Mouse (Mus musculus) E14TG2a.4 (cell line): Measurements from ENCODE around the gene Rps27a.

ENCODE experiments used
- CTCF ChIP-seq: conservative IDR thresholded peaks from 2 replicates; pipeline ENCODE4 v1.5.1; 2014; ENCODE audit warnings: low read length
- NANOG ChIP-seq: IDR thresholded peaks from 2 replicates; pipeline ENCODE4 v1.6.1; 2014; ENCODE audit warnings: borderline replicate concordance, low read length, mixed read lengths

DNA sequence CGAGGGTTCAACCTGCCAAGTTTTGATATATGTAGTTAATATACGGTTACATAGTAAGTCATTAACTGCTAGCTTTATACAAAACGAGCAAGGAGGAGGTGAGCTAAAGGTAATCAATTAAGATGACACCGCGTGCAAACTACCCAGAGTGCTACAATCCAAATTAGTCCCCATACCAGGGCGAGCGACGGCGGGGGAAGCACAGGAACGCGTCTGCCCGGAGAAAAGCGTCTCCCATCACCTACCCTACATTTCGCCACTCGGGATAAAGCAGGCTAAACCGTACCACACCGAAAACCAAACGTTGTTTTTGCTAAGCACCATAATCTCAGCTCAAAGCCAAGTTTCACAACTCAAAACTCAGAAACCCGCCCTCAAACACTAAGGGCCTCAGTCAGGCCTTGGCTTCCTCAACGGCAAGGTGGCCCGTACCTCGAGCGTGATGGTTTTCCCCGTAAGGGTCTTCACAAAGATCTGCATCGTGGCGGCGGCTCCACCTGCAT, 609 bp downstream of the Rps27a start:
- no peak for TF ChIP-seq CTCF
- no peak for TF ChIP-seq NANOG
